Mouse (Mus musculus) embryonic facial prominence, embryonic 14.5 days (tissue): ENCODE measurements at regions not wholly inside any gene's neighbourhood (a gene's known extent, or its start where the extent isn't known, plus 50 kb on each side); places are given as distances from the start of the nearest gene placed in this dataset.

Experiments used
- ATAC-seq: fragments of 200-750 bp; cut with Nextera tagmentation; 2 replicates; pipeline ENCODE4 v1.8.0; 2017; ENCODE audit warnings: low read depth, moderate number of reproducible peaks, moderate TSS enrichment
- DNase-seq: peaks from one replicate; pipeline ENCODE4 v3.0.0-alpha.2; 2015; ENCODE audit warnings: low spot score
- H3K27ac ChIP-seq: fragments of 300-500 bp; sonication (generic); replicated peaks from 2 replicates; pipeline ENCODE4 v1.5.1; 2014; ENCODE audit warnings: low read depth, mild to moderate bottlenecking, low read length, moderate library complexity
- H3K27me3 ChIP-seq: fragments of 300-500 bp; sonication (generic); replicated peaks from 2 replicates; pipeline ENCODE4 v1.6.1; 2014; ENCODE audit warnings: low read length; ENCODE audit not compliant: control insufficient read depth, insufficient read depth
- H3K36me3 ChIP-seq: fragments of 300-500 bp; sonication (generic); 2 replicates; pipeline ENCODE4 v1.6.1; 2014; ENCODE audit warnings: low read length, mixed read lengths; ENCODE audit not compliant: control insufficient read depth, insufficient read depth
- H3K4me1 ChIP-seq: fragments of 300-500 bp; sonication (generic); 2 replicates; pipeline ENCODE4 v1.6.1; 2014; ENCODE audit warnings: antibody characterized with exemption, low read length; ENCODE audit not compliant: control insufficient read depth, insufficient read depth
- H3K4me2 ChIP-seq: fragments of 300-500 bp; sonication (generic); 2 replicates; pipeline ENCODE4 v1.6.1; 2014; ENCODE audit warnings: low read depth, mild to moderate bottlenecking, low read length, moderate library complexity, mixed read lengths
- H3K4me3 ChIP-seq: fragments of 300-500 bp; sonication (generic); 2 replicates; pipeline ENCODE4 v1.5.1; 2014; ENCODE audit warnings: low read depth, mild to moderate bottlenecking, low read length
- H3K9ac ChIP-seq: fragments of 300-500 bp; sonication (generic); 2 replicates; pipeline ENCODE4 v1.6.1; 2014; ENCODE audit warnings: low read depth, mild to moderate bottlenecking, low read length, moderate library complexity, mixed read lengths
- H3K9me3 ChIP-seq: fragments of 300-500 bp; sonication (generic); 2 replicates; pipeline ENCODE4 v1.6.1; 2016; ENCODE audit warnings: low read length; ENCODE audit not compliant: control insufficient read depth
- WGBS: fragments of 180-500 bp; shearing (Covaris S2); extraction: QIAGEN DNeasy Blood & Tissue Kit; methylation state at CpG from one replicate; pipeline ENCODE4 v1.1.7; 2014; 5-methylcytosine and 5-hydroxymethylcytosine counted together

GRCm38 (mm10) chr9:62220451-62220850 lies 61.6 kb downstream of the Spesp1 start:
- WGBS: 71% methylated on average over 5 of the region's 5 CpGs
- H3K9ac ChIP-seq: no peak overlapping the region
- H3K4me2 ChIP-seq: no peak overlapping the region
- 0 out of 2 replicates have a peak, but pooled peaks cover 2% of the 10 kb centered on the region for H3K4me1 ChIP-seq
- DNase-seq (no peak), ATAC-seq (no peak)
- no peaks in the 10 kb centered on the region for H3K9me3 ChIP-seq
- H3K27me3 ChIP-seq: no peaks in the 10 kb centered on the region
- H3K36me3 ChIP-seq: no peaks in the 10 kb centered on the region
- no peak overlapping the region for H3K4me3 ChIP-seq
- no peak overlapping the region for H3K27ac ChIP-seq

GRCm38 (mm10) chr9:62215151-62215859 lies 66.7 kb downstream of the Spesp1 start:
- Histone ChIP-seq H3K4me3 (no peak overlapping the region), H3K4me2 (no peak overlapping the region), H3K4me1 (no peaks in the 10 kb centered on the region), H3K27ac (no peak overlapping the region), H3K36me3 (no peaks in the 10 kb centered on the region), H3K9me3 (no peaks in the 10 kb centered on the region), H3K27me3 (no peaks in the 10 kb centered on the region), H3K9ac (no peak overlapping the region)
- DNase-seq (no peak), ATAC-seq (no peak)
- WGBS: 46% methylated on average over 13 of the region's 13 CpGs

- Histone ChIP-seq H3K27me3 (no peaks in the 10 kb centered on the region), H3K36me3 (no peaks in the 10 kb centered on the region), H3K4me3 (no peak overlapping the region), H3K27ac (no peak overlapping the region), H3K4me1 (no peaks in the 10 kb centered on the region), H3K9ac (no peak overlapping the region), H3K9me3 (no peaks in the 10 kb centered on the region), H3K4me2 (no peak overlapping the region)
- 89% methylated on average over 3 of the region's 4 CpGs for WGBS
- no peak for DNase-seq
- ATAC-seq: no peak
These were observed 67.5 kb downstream of the Spesp1 start for GRCm38 (mm10) chr9:62214546-62214945.

- Histone ChIP-seq H3K4me3 (no peak overlapping the region), H3K27ac (no peak overlapping the region), H3K27me3 (no peaks in the 10 kb centered on the region), H3K4me1 (no peaks in the 10 kb centered on the region), H3K9me3 (no peaks in the 10 kb centered on the region), H3K4me2 (no peak overlapping the region), H3K9ac (no peak overlapping the region), H3K36me3 (no peaks in the 10 kb centered on the region)
- ATAC-seq (no peak), DNase-seq (no peak)
- 40% methylated on average over 6 of the region's 6 CpGs for WGBS
These were observed 69.4 kb downstream of the Spesp1 start for GRCm38 (mm10) chr9:62212615-62213014.

- Histone ChIP-seq H3K4me3 (no peak overlapping the region), H3K9me3 (no peaks in the 10 kb centered on the region), H3K36me3 (no peaks in the 10 kb centered on the region), H3K4me1 (no peaks in the 10 kb centered on the region), H3K27ac (no peak overlapping the region), H3K27me3 (no peaks in the 10 kb centered on the region), H3K9ac (no peak overlapping the region), H3K4me2 (no peak overlapping the region)
- no peak for ATAC-seq
- no peak for DNase-seq
- 77% methylated on average over 5 of the region's 5 CpGs for WGBS
These were observed 71.2 kb downstream of the Spesp1 start for GRCm38 (mm10) chr9:62210815-62211214.

- H3K4me2 ChIP-seq: no peak overlapping the region
- no peak overlapping the region for H3K4me3 ChIP-seq
- WGBS: 58% methylated on average over 5 of the region's 5 CpGs
- DNase-seq (no peak), ATAC-seq (no peak)
- no peak overlapping the region for H3K9ac ChIP-seq
- H3K27ac ChIP-seq: no peak overlapping the region
- H3K9me3 ChIP-seq: no peaks in the 10 kb centered on the region
- no peaks in the 10 kb centered on the region for H3K27me3 ChIP-seq
- no peaks in the 10 kb centered on the region for H3K36me3 ChIP-seq
- H3K4me1 ChIP-seq: no peaks in the 10 kb centered on the region
These were observed 73.6 kb downstream of the Spesp1 start for GRCm38 (mm10) chr9:62208436-62208835.

GRCm38 (mm10) chr9:62205264-62205663 lies 76.7 kb downstream of the Spesp1 start:
- H3K9me3 ChIP-seq: no peaks in the 10 kb centered on the region
- no peak overlapping the region for H3K27ac ChIP-seq
- H3K36me3 ChIP-seq: no peaks in the 10 kb centered on the region
- no peaks in the 10 kb centered on the region for H3K4me1 ChIP-seq
- 41% methylated on average over 4 of the region's 4 CpGs for WGBS
- no peak overlapping the region for H3K4me3 ChIP-seq
- no peak overlapping the region for H3K4me2 ChIP-seq
- ATAC-seq (no peak), DNase-seq (peak; percentile 56)
- no peak overlapping the region for H3K9ac ChIP-seq
- no peaks in the 10 kb centered on the region for H3K27me3 ChIP-seq

- 48% methylated on average over 4 of the region's 4 CpGs for WGBS
- Histone ChIP-seq H3K27ac (no peak overlapping the region), H3K27me3 (no peaks in the 10 kb centered on the region), H3K36me3 (no peaks in the 10 kb centered on the region), H3K4me2 (no peak overlapping the region), H3K9ac (no peak overlapping the region), H3K4me1 (no peaks in the 10 kb centered on the region), H3K9me3 (no peaks in the 10 kb centered on the region), H3K4me3 (no peak overlapping the region)
- DNase-seq (no peak), ATAC-seq (no peak)
These were observed 78.5 kb downstream of the Spesp1 start for GRCm38 (mm10) chr9:62203556-62203955.

- Histone ChIP-seq H3K4me2 (no peak overlapping the region), H3K4me1 (no peaks in the 10 kb centered on the region), H3K27me3 (no peaks in the 10 kb centered on the region), H3K4me3 (no peak overlapping the region), H3K36me3 (no peaks in the 10 kb centered on the region), H3K27ac (no peak overlapping the region), H3K9ac (no peak overlapping the region), H3K9me3 (no peaks in the 10 kb centered on the region)
- WGBS: 80% methylated on average over 2 of the region's 2 CpGs
- DNase-seq: no peak
- ATAC-seq: no peak
These were observed 79.7 kb downstream of the Spesp1 start for GRCm38 (mm10) chr9:62202331-62202730.
